Mouse (Mus musculus): ENCODE data around the gene Aurka.

Gene Aurka

DNA sequence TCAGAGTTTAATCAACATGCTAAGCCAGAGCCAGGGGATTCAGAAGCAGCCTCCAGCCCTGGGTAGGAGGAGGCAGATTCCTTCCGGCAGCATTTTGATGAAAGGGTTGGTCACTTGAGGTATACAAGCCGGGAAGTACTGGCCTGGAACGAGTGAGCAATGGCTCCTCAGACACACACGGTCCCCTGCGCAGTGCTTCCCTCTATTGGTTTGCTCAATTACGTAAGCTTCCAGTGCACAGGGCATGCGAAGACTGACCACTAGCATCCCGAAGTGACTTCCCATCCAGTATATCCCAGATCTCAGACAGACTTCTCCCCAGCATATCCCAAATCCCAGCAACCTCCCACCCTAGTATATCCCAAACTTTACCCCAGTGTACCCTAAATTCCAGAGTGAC lies 42.1 kb downstream of the Aurka start:
- no peak for DNase-seq

DNA sequence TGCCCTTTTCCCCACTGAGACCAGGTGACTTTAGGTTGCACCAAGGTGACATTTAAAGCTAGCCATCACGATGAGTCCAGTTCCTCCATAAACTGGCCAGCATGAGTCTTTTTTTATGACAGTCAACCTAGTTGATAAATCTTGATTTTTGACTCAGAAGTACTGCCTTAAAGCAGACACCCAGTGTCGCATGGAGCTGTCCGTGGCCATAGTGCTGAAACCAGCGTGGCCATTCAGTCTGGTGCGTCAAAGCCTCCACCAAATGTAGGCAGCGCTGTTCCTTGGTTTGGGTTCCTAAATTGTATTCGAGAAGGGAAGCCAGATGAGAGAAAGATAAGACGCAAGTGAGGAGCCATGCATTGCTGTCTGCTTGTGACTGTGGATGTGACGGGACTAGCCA lies 49.5 kb downstream of the Aurka start:
- DNase-seq, result no peak

DNA sequence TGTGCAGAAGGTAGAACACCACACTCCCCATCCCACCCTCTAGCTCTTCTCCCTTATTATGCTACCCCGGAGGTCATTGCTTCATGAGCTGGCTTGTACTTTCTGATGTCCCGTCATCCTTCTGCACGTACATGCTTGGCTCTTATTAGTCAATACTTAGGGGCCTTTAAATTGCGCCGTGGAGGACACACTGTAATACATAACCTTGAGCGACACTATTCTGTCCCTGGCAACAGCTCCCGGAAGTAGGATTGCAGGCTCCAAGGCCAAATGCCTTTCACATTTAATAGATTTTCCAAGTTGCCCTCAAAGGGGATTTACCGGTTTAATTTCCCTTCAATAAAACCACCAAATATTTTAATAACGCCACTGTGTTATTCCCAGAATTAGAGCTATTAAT lies 58.6 kb downstream of the Aurka start:
- no peak for DNase-seq

DNA sequence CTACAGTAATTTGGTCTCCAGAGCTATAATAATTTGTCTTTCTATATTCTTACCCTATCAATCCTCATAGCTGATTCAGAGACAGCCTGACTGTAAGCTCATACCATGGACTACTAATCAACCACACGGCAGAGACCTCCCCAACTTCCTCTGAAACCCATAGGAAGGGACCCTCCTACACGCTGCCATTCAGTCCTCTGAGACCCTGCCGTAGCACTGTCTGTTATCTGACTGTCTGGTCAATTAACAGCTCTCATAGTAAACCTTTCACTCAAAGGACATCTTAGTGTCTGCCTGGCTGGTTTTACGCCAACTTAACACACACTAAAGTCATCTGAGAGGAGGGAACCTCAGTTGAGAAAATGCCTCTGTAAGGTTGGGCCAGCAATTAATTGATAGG lies 63.8 kb downstream of the Aurka start:
- no peak for DNase-seq

Data from cerebellum, adult 11-12 months (tissue).